Mouse (Mus musculus) small intestine, adult 10 weeks (tissue): ENCODE measurements around the gene Map3k9. TPM values are rescaled to one million over a fixed set of nuclear protein-coding genes. Genes with fewer than 3 reads are reported as not detected.

Experiments used
- polyA plus RNA-seq: library from polyadenylated mRNA; stranded (reverse); fragments of 350-450 nt; fragmentation: Illumina TruSeq; extraction: RNeasy Lipid Tissue Mini Kit (QIAGEN cat#74804); gene quantifications from one replicate; pipeline ENCODE4 v1.2.3, GENCODE M21; 2014; ENCODE audit warnings: low replicate concordance

The Map3k9 gene
- polyA plus RNA-seq = 0.33 TPM

GRCm38 (mm10) chr12:81781105-81781909 lies at the start of gene Map3k9:
TSS of gene Map3k9 (minus strand) at chr12:81781175.

Other genes with a start within 250 kb of the Map3k9 start
- gene Gm20498, start 248.3 kb downstream of the Map3k9 start, polyA plus RNA-seq = 8.5 TPM
- 479 TPM for gene Synj2bp, start 248.3 kb downstream of the Map3k9 start, polyA plus RNA-seq
- 0.22 TPM for gene Adam21, start 212.7 kb downstream of the Map3k9 start, polyA plus RNA-seq
- gene Med6, start 186.2 kb downstream of the Map3k9 start, polyA plus RNA-seq = 92.4 TPM
- 0.30 TPM for gene Ttc9, start 149.9 kb downstream of the Map3k9 start, polyA plus RNA-seq
- 22.8 TPM for gene Pcnx, start 78.8 kb upstream of the Map3k9 start, polyA plus RNA-seq